Mouse (Mus musculus) brain, adult 2 months (tissue): Measurements from ENCODE around the gene Arsj.

Experiments
- DNase-seq: peaks from one replicate; pipeline ENCODE4 v3.0.0; 2011; ENCODE audit warnings: low read depth, low spot score

Arsj gene

DNA sequence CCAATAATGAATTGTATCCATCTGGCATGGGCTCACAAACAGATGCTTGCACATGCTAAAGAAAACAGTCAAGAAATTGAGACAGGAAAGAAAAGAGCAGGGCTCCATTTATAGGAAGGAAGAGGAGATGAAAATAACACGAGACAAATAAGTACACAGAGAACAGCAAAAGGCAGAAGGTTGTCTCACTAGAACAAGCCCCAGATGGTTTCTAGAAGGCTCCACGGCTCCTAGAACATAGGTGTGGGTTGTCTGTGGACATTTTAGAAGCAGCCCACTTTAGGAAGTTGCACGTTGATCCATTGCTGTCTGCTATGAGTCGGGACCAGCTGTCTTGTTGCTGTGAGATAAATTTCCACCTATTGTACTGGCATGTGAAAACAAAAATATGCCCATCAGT is 37.2 kb downstream of the Arsj start:
- peak; percentile 77 for DNase-seq

DNA sequence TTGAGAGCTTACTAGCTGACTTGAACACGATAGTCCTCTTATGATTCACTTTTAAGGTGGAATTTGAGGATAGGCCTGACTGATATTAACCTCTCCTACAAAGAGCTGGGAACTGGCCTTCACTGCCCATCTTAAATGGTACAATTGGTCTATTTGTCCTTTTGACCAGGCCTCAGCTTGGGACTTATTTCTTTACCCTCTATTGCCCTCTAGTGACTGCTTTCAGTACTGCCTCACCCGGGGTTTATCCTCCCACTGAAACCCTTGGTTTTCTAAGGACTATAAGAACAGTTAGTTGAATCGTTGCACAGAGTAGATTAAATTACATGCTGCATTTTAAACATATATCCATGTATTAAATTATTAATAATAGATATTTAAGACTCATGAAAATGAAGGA is 39.4 kb downstream of the Arsj start:
- DNase-seq, result peak; percentile 75

DNA sequence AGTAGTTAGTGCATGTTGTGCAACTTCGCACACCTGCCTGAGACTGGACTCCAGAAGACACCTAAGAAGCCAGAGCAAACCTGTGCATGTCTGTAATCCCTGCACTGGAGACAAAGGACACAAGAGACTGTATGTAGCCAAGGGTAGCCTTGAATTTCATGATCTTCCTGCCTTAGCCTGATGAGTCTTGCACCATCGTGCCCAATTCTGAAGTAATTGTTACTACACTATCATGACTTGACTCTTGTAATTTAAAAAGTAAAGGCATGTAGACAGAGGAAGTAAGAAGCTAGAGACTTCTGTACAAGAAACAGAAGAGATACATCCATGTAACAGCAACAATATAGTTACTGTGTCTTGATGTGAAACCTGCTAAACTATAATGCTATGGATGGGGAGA is 40.7 kb downstream of the Arsj start:
- DNase-seq, result no peak

DNA sequence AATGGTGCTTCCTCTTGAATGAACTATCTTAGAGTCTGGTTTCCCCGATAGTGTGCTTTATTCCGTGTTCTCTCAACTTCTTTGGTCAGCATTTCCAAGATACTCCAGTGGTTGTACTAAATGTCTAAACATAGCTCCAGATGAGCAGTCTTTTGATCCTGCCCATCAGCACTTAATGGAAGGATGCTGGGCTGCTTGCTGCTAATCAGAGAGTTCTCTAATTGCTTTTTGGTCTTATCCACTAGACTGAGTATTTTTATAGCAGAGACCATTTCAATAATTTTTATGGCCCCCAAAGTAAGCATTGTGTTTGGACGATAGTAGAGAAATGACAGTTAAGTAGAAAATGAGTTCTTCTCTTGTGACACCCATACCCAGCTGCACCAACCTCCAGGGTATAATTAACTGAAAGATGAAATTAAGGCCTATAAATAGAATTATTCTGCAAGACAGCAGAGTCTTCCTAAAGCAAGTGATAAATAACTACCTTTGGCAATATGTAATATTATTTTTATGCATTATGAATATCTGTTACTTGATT is 67.1 kb downstream of the Arsj start:
- no peak for DNase-seq

DNA sequence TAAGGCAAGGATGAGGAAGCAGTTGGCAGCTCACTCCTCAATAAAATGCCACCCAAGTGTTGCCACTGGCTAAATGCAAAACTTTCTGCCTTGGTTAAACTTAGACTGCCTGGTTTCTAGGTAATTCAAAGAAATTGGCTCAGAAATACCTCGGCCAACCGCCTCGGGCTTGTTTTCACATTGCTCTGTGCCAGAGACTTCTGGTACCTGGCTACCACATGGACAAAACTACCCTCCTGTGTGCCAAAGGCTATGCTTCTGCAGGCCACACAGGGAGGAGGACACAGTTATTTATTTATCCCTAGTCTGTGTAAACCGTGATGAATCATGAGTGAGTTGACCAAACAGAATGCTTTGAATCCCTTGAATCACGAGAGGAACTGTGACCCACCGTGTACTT is 75.8 kb downstream of the Arsj start:
- DNase-seq, result no peak

DNA sequence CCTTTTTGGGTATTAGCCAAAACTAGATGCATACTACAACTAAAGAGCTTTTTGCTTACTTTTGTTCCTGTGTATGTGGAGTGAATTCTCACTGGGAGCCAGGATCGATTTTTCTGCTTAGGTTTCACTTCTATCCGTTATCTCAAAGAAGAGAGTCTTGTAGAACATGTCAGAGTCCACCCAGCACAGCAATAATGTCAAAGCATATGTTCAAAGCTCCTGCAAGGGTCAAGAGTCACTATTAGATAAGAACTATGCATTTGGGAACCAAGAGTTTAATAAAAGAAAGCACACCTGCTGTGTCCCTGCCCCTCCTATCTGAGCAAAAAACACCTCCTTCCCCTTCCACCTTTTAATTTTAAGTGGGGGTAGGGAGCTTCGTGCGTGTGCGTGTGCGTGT is 85.6 kb downstream of the Arsj start:
- no peak for DNase-seq

DNA sequence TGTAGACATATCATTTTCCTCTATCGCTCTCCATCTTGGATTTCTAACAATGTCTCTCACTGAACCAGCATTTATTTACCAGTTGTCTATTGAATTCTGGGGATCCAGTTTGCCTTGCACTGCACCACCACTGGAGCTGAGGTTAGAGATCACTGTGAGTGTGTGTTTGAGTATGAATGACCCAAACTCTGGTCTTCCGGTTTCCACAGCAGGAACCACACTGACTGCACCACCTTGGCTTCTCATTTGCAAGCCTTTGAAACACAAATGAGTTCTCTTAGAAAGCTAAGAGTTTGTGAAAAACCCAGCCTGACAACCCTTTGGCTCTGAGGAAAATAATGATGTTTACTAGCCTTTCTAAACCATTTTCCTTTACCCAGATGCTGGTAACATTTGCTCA is 86.0 kb downstream of the Arsj start:
- no peak for DNase-seq

DNA sequence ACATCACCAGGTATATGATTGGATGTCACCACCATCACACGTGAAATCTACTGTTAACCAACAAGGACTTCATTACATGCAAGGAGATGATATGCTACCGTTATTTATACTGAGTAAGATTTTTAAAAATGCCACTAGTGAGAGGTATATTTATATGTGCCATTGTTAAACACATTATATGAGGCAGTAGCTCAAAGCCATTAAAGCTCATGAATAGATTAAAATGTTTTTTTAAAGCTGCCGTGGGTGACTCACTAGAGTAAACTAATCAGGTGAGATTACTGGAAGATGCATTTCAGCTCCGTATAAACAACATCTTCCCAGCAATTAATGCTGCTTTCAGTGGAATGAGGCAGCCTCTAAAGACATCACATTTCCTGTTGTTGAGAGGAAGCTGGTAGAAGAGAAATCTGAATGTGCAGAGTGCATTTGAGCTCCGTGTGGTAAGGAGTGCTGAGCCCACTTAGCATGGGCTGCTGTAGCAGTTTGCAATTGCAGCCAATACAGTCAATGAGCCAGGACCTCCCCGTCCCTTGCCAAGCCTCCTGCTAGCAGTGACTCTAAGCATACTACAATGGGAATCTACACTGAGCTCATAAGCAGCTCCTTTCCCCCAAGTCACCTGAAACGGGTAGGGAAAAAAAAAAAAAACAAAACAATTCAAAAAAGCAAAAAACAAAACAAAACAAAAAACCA is 92.5 kb downstream of the Arsj start:
- peak; percentile 4 for DNase-seq

DNA sequence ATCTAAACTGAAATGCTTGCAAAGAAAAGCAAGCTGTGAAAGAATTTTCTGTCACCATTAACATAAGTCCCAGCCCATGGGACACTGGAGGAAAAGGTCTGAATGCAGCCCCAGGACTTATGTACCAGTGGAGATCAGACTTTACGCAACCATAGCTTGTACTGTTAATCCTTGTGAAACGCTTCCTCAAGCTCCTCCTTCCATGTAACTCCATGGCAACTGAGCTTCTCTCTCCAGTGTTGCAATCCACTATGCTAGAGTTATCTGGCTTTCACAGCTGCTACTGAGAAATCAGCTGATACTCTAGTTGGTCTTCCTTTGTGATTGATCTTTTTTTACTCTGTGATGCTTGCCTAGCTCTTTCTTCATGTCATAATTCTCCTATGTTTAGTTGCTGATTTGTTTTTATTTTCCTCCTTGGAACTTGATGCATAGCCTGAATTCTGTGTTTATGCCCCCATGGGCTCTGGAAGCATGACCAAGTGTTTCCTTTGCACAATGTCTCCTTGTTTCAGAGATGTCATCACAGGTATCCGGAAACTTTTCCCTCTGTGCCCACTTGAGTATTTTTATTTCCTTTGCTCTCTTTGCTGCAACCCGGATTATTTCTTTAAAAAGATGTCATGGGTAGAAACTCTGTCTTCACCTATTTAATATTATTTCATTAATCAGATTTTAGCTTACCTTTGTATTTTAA is 99.8 kb downstream of the Arsj start:
- DNase-seq, result peak; percentile 50

DNA sequence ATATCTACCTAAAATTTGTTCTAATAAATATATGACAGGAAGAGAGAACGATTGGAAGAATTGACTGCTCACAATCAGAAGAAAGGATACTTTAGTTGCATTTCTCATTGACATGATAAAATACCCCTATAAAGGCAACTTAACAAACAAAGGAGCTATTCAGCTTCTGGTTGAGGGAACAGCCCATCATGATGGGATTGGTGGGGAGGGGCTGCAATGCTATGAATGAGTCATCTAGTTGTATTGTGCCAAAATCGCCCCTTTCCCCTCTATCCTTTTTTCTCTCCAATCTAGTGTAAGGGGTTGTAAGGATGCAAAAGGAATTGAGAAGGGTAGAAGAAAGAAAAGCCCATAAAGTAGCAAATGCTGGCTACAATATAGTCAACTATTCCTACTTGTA is 100.8 kb downstream of the Arsj start:
- DNase-seq, result no peak
